Mouse (Mus musculus): ENCODE data around the gene Bysl. TPM values are rescaled to one million over a fixed set of nuclear protein-coding genes. Genes with fewer than 3 reads are reported as not detected.

Gene Bysl
- total and polyA plus RNA-seq, 2 experiments from 2014 or later, result 25.8 to 33.1 TPM

DNA sequence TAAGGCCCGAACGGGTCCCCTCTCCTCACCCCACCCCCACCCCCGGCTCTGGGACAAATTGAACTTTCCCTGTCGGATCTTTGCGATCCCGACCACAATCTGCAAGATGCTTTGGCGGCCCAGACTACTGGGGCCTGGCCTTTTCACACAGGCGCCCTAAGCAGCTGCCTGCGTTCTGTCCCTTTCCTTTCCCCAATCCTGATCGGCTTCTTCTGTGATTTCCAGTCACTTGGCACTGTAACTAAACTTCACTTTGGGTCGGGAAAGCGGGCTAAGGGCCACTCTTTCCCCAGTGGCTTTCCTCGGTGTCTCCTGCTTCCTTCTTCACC lies 17.5 kb downstream of the Bysl start:
- Histone ChIP-seq H3K4me2 (ENCODE audit: low read depth, low read length, poor library complexity, severe bottlenecking) (peak overlapping the region; percentile 98), H3K4me3 (ENCODE audit: low read depth, low read length) (peak overlapping the region; percentile 73), H3K4me1 (ENCODE audit: insufficient read depth, low read length) (no peaks in the 10 kb centered on the region), H3K9ac (replicated peaks; ENCODE audit: low read length, poor library complexity, severe bottlenecking) (peak overlapping the region; percentile 60), H3K27ac (ENCODE audit: low read depth, low read length) (peak overlapping the region; percentile 65), H3K27me3 (ENCODE audit: insufficient read depth, low read length) (no peaks in the 10 kb centered on the region), H3K36me3 (ENCODE audit: insufficient read depth, low read length) (no peaks in the 10 kb centered on the region), H3K9me3 (ENCODE audit: low read length) (no peaks in the 10 kb centered on the region)
- no peak for TF ChIP-seq CTCF (IDR thresholded peaks at IDR 0.05)
- no peak for ATAC-seq (ENCODE audit: low FRiP score)
- DNase-seq (ENCODE audit: low spot score), result no peak
- under 1% methylated on average over 13 of the region's 13 CpGs for WGBS

DNA sequence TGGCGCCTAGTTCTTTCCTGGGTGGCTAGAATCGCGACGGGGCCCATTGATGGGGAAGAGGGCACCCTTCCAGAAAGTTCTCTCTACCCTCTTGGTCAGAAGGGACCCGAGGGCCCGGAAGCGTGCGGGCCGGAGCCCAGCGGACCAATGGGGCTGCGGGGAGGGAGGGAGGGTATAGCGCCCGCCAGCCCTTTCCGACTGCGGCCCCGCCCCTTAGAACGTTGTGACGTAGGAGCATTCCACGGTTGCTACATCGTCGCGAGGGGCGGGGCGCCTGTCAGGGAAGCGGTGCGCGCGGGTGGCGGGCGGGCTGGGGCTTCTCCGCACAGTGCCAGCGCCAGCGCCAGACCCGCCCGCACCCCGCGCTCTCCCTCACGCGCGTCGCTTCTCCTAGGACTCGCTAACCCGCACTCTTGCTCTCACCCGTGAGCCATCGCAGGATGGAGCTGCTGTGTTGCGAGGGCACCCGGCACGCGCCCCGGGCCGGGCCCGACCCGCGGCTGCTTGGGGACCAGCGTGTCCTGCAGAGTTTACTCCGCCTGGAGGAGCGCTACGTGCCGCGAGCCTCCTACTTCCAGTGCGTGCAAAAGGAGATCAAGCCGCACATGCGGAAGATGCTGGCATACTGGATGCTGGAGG lies 18.0 kb downstream of the Bysl start:
- Histone ChIP-seq H3K9ac (replicated peaks; ENCODE audit: low read length, poor library complexity, severe bottlenecking) (peak overlapping the region; percentile 60), H3K27ac (ENCODE audit: low read depth, low read length) (peak overlapping the region; percentile 65; the same call in 1 of the 2 replicates), H3K9me3 (ENCODE audit: low read length) (no peaks in the 10 kb centered on the region), H3K36me3 (ENCODE audit: insufficient read depth, low read length) (no peaks in the 10 kb centered on the region), H3K27me3 (ENCODE audit: insufficient read depth, low read length) (no peaks in the 10 kb centered on the region), H3K4me1 (ENCODE audit: insufficient read depth, low read length) (no peaks in the 10 kb centered on the region), H3K4me2 (ENCODE audit: low read depth, low read length, poor library complexity, severe bottlenecking) (peak overlapping the region; percentile 98), H3K4me3 (ENCODE audit: low read depth, low read length) (peak overlapping the region; percentile 73)
- ATAC-seq (ENCODE audit: low FRiP score) (peak; percentile 78), DNase-seq (ENCODE audit: low spot score) (peak; percentile 93)
- under 1% methylated on average over 52 of the region's 63 CpGs for WGBS
- TF ChIP-seq CTCF (IDR thresholded peaks at IDR 0.05), result no peak; the same call in 1 of the 2 replicates

DNA sequence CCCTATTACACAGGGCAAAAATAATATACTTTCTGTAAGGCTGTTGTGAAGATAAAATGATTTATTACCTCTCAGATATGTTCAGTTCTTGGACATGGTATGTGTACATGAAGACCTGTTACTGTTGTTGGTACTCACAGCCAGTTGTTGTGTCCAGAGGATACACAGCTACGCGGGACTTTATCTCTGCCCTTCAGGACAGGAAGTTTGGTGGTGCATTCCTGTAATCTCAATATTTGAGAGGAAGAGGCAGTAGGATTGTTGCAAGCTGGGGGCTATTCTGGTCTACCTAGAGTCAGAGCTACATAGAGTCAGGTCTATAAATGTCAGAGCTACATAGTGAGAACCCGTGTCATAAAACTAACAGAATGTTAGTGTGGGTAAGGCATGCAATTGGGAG lies 20.2 kb downstream of the Bysl start:
- Histone ChIP-seq H3K4me2 (ENCODE audit: low read depth, low read length, poor library complexity, severe bottlenecking) (no peak overlapping the region), H3K36me3 (ENCODE audit: insufficient read depth, low read length) (no peaks in the 10 kb centered on the region), H3K4me1 (ENCODE audit: insufficient read depth, low read length) (no peaks in the 10 kb centered on the region), H3K9ac (replicated peaks; ENCODE audit: low read length, poor library complexity, severe bottlenecking) (no peak overlapping the region), H3K27me3 (ENCODE audit: insufficient read depth, low read length) (no peaks in the 10 kb centered on the region), H3K9me3 (ENCODE audit: low read length) (no peaks in the 10 kb centered on the region), H3K4me3 (ENCODE audit: low read depth, low read length) (no peak overlapping the region), H3K27ac (ENCODE audit: low read depth, low read length) (no peak overlapping the region)
- TF ChIP-seq CTCF (IDR thresholded peaks at IDR 0.05), result no peak
- ATAC-seq (ENCODE audit: low FRiP score), result no peak
- WGBS, result 88% methylated on average over 3 of the region's 3 CpGs
- no peak for DNase-seq (ENCODE audit: low spot score)

DNA sequence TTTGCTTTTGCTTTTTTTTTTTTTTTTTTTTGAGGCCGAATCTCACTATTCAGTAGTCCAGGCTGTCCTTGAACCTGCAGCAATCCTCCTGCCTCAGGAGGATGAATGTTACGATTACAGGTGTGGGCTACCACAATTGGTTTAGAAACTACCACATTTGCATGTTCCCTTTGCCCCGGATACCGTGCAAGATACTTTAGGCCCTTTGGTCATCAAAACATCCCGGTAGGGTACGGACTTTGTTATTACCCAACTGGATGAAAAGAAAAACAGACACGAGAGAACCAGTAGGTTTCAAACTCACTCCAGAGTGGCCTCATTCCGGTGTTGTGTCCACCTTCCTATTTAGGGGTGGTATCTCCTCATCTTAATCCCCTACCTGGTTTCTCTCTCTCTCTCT lies 22.8 kb downstream of the Bysl start:
- no peak for ATAC-seq (ENCODE audit: low FRiP score)
- Histone ChIP-seq H3K9ac (replicated peaks; ENCODE audit: low read length, poor library complexity, severe bottlenecking) (no peak overlapping the region), H3K4me3 (ENCODE audit: low read depth, low read length) (no peak overlapping the region), H3K9me3 (ENCODE audit: low read length) (no peaks in the 10 kb centered on the region), H3K4me1 (ENCODE audit: insufficient read depth, low read length) (no peaks in the 10 kb centered on the region), H3K27ac (ENCODE audit: low read depth, low read length) (no peak overlapping the region), H3K27me3 (ENCODE audit: insufficient read depth, low read length) (no peaks in the 10 kb centered on the region), H3K36me3 (ENCODE audit: insufficient read depth, low read length) (no peaks in the 10 kb centered on the region), H3K4me2 (ENCODE audit: low read depth, low read length, poor library complexity, severe bottlenecking) (no peak overlapping the region)
- 86% methylated on average over 8 of the region's 8 CpGs for WGBS
- TF ChIP-seq CTCF (IDR thresholded peaks at IDR 0.05), result no peak
- no peak for DNase-seq (ENCODE audit: low spot score)

GRCm38 (mm10) chr17:47580962-47581361 lies 30.3 kb downstream of the Bysl start:
- ATAC-seq (ENCODE audit: low FRiP score) (no peak), DNase-seq (ENCODE audit: low spot score) (no peak)
- no peak for TF ChIP-seq CTCF (IDR thresholded peaks at IDR 0.05)
- Histone ChIP-seq H3K4me1 (ENCODE audit: insufficient read depth, low read length) (no peaks in the 10 kb centered on the region), H3K4me3 (ENCODE audit: low read depth, low read length) (no peak overlapping the region), H3K27me3 (ENCODE audit: insufficient read depth, low read length) (no peaks in the 10 kb centered on the region), H3K27ac (ENCODE audit: low read depth, low read length) (no peak overlapping the region), H3K4me2 (ENCODE audit: low read depth, low read length, poor library complexity, severe bottlenecking) (no peak overlapping the region), H3K9ac (replicated peaks; ENCODE audit: low read length, poor library complexity, severe bottlenecking) (no peak overlapping the region), H3K9me3 (ENCODE audit: low read length) (no peaks in the 10 kb centered on the region), H3K36me3 (ENCODE audit: insufficient read depth, low read length) (no peaks in the 10 kb centered on the region)
- 86% methylated on average over 4 of the region's 4 CpGs for WGBS

DNA sequence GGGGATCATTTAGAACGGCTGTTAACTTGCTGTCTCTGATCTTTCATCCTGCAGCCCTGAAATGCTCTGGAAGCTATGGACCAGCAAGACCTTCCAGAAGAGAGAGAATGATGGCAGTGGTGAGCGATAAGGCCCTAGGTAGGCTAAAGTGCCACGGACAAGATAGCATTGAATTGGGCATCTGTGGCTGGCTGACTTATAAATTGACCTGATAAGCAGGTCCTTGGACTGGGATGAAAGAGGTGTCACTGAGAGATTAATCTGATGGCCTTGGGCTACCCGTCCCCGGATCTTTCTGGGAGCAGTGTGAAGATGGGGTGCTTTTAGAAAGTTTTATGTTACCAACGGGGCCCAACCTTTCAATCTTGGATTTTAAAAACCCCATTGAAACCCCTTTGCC lies 32.6 kb downstream of the Bysl start:
- Histone ChIP-seq H3K9ac (replicated peaks; ENCODE audit: low read length, poor library complexity, severe bottlenecking) (no peak overlapping the region), H3K36me3 (ENCODE audit: insufficient read depth, low read length) (no peaks in the 10 kb centered on the region), H3K9me3 (ENCODE audit: low read length) (no peaks in the 10 kb centered on the region), H3K4me3 (ENCODE audit: low read depth, low read length) (no peak overlapping the region), H3K4me1 (ENCODE audit: insufficient read depth, low read length) (no peaks in the 10 kb centered on the region), H3K27me3 (ENCODE audit: insufficient read depth, low read length) (no peaks in the 10 kb centered on the region), H3K27ac (ENCODE audit: low read depth, low read length) (no peak overlapping the region), H3K4me2 (ENCODE audit: low read depth, low read length, poor library complexity, severe bottlenecking) (no peak overlapping the region)
- 89% methylated on average over 6 of the region's 6 CpGs for WGBS
- no peak for TF ChIP-seq CTCF (IDR thresholded peaks at IDR 0.05)
- no peak for DNase-seq (ENCODE audit: low spot score)
- ATAC-seq (ENCODE audit: low FRiP score), result no peak
